Mouse (Mus musculus) ES-CJ7 (cell line): ENCODE measurements around the gene Olfr204.
"Not testable (repeated sequence)": the region's sequence is repeated elsewhere in the genome, so short reads cannot be mapped to it uniquely, and the experiment has no call there.

Experiments used
- DNase-seq: peaks from one replicate; pipeline ENCODE4 v3.0.0; 2011; ENCODE audit warnings: low read depth, low spot score

Olfr204 gene

GRCm38 (mm10) chr16:59318148-59318547 is at the start of gene Olfr204:
Gene Olfr204, minus strand, starts transcription at chr16:59318248.
- DNase-seq = no peak

- DNase-seq = no peak
These were observed 45.8 kb upstream of the Olfr204 start, which contains the start of gene Olfr209 for GRCm38 (mm10) chr16:59363893-59364292. Gene Olfr209, minus strand, starts transcription at chr16:59363993.

- DNase-seq = no peak
These were observed 31.1 kb upstream of the Olfr204 start, which contains the start of gene Olfr206 for GRCm38 (mm10) chr16:59349146-59349545. Gene Olfr206, minus strand, starts transcription at chr16:59349246.

- DNase-seq = no peak
These were observed 13.0 kb upstream of the Olfr204 start, which contains the start of gene Olfr205 for GRCm38 (mm10) chr16:59331038-59331437. Gene Olfr205, minus strand, starts transcription at chr16:59331138.

- DNase-seq = not testable (repeated sequence)
These were observed 5.2 kb upstream of the Olfr204 start for GRCm38 (mm10) chr16:59323262-59323661.

GRCm38 (mm10) chr16:59298581-59298980 is 19.5 kb downstream of the Olfr204 start, which contains the start of gene Olfr203:
Gene Olfr203, plus strand, starts transcription at chr16:59298881.
- DNase-seq = no peak

- not testable (repeated sequence) for DNase-seq
These were observed 30.5 kb downstream of the Olfr204 start for GRCm38 (mm10) chr16:59287576-59287975.

- no peak for DNase-seq
These were observed 31.4 kb downstream of the Olfr204 start, which contains the start of gene Olfr202 for GRCm38 (mm10) chr16:59286693-59287092. Gene Olfr202, minus strand, starts transcription at chr16:59286793.

GRCm38 (mm10) chr16:59283476-59283875 is 34.6 kb downstream of the Olfr204 start:
- no peak for DNase-seq

GRCm38 (mm10) chr16:59280542-59280941 is 37.5 kb downstream of the Olfr204 start:
- DNase-seq = no peak

GRCm38 (mm10) chr16:59272532-59272931 is 45.5 kb downstream of the Olfr204 start, which contains the start of gene Olfr201:
Gene Olfr201, minus strand, starts transcription at chr16:59272632.
- DNase-seq = not testable (repeated sequence)

- not testable (repeated sequence) for DNase-seq
These were observed 49.0 kb downstream of the Olfr204 start for GRCm38 (mm10) chr16:59269097-59269496.
